Mouse (Mus musculus): ENCODE data around the gene Lman2l. TPM values are rescaled to one million over a fixed set of nuclear protein-coding genes. Genes with fewer than 3 reads are reported as not detected.

Lman2l gene
- polyA plus RNA-seq, 1 experiment from 2014 or later, result 33.7 TPM

DNA sequence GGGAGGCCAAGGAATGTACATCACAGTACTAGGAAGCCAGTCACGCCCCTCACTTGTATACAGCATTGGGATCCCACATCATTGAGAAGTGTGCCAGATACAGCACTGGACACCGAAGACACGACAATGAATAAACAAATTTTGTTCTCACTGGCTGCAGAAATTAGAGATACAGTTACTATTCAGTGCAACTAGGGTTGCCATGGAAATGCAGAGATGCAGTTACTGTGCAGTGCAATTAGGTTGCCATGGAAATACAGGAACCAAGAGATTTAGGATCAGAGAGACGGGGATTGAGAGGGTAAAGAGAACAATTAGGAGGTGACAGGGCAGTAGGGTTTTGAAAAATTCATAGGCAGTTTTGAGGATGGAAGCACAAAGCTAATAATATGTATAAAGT, 43.6 kb downstream of the Lman2l start:
- Histone ChIP-seq H3K36me3 (ENCODE audit: control insufficient read depth, insufficient read depth, low read length) (no peaks in the 10 kb centered on the region), H3K27me3 (ENCODE audit: control insufficient read depth, insufficient read depth, low read length) (no peaks in the 10 kb centered on the region), H3K9me3 (ENCODE audit: control insufficient read depth, low read length) (no peaks in the 10 kb centered on the region), H3K27ac (ENCODE audit: low read depth, low read length) (no peak overlapping the region), H3K4me1 (ENCODE audit: control insufficient read depth, insufficient read depth, low read length) (no peaks in the 10 kb centered on the region), H3K9ac (ENCODE audit: low read depth, low read length) (no peak overlapping the region), H3K4me3 (ENCODE audit: low read length) (no peak overlapping the region), H3K4me2 (replicated peaks; ENCODE audit: low read depth, low read length) (no peak overlapping the region)
- no peak for ATAC-seq (ENCODE audit: low FRiP score, low TSS enrichment)
- WGBS, result 75% methylated on average over 4 of the region's 4 CpGs

- Histone ChIP-seq H3K4me3 (ENCODE audit: low read length) (no peak overlapping the region), H3K36me3 (ENCODE audit: control insufficient read depth, insufficient read depth, low read length) (no peaks in the 10 kb centered on the region), H3K4me1 (ENCODE audit: control insufficient read depth, insufficient read depth, low read length) (no peaks in the 10 kb centered on the region), H3K9me3 (ENCODE audit: control insufficient read depth, low read length) (no peaks in the 10 kb centered on the region), H3K27me3 (ENCODE audit: control insufficient read depth, insufficient read depth, low read length) (no peaks in the 10 kb centered on the region), H3K4me2 (replicated peaks; ENCODE audit: low read depth, low read length) (no peak overlapping the region), H3K9ac (ENCODE audit: low read depth, low read length) (no peak overlapping the region), H3K27ac (ENCODE audit: low read depth, low read length) (no peak overlapping the region)
- 19% methylated on average over 6 of the region's 6 CpGs for WGBS
- ATAC-seq (ENCODE audit: low FRiP score, low TSS enrichment), result no peak
Observed at GRCm38 (mm10) chr1:36397041-36397440, 48.0 kb downstream of the Lman2l start.

GRCm38 (mm10) chr1:36379582-36379981, 65.5 kb downstream of the Lman2l start:
- ATAC-seq (ENCODE audit: low FRiP score, low TSS enrichment), result no peak
- 70% methylated on average over 4 of the region's 4 CpGs for WGBS
- H3K27me3 ChIP-seq (ENCODE audit: control insufficient read depth, insufficient read depth, low read length), result no peaks in the 10 kb centered on the region

DNA sequence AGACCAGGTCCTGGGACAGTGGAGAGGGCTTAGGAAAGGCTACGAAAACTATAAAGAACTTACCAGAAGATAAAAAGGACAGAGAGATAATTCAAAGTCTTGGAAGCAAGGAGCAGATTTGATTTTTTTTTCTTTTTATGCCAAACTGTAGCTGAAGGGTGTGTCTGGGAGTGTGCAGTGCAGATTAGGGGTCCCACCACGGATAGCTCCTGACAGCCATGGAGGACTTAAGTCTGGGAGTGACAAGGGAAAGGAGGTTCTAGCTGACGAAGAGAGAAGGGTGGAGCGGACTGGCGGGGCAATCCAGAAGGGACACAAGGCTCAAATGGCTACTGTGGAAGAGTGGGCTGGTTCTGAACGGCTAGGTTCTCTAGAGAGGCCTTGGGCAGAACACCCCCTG, 66.2 kb downstream of the Lman2l start:
- Histone ChIP-seq H3K9me3 (ENCODE audit: control insufficient read depth, low read length) (no peaks in the 10 kb centered on the region), H3K27me3 (ENCODE audit: control insufficient read depth, insufficient read depth, low read length) (no peaks in the 10 kb centered on the region), H3K36me3 (ENCODE audit: control insufficient read depth, insufficient read depth, low read length) (no peaks in the 10 kb centered on the region), H3K27ac (ENCODE audit: low read depth, low read length) (no peak overlapping the region), H3K4me2 (replicated peaks; ENCODE audit: low read depth, low read length) (no peak overlapping the region), H3K4me3 (ENCODE audit: low read length) (no peak overlapping the region), H3K4me1 (ENCODE audit: control insufficient read depth, insufficient read depth, low read length) (no peaks in the 10 kb centered on the region), H3K9ac (ENCODE audit: low read depth, low read length) (no peak overlapping the region)
- ATAC-seq (ENCODE audit: low FRiP score, low TSS enrichment), result no peak
- WGBS, result 73% methylated on average over 6 of the region's 6 CpGs

More at GRCm38 (mm10) chr1:36379582-36379981, 65.5 kb downstream of the Lman2l start:
- Histone ChIP-seq H3K4me3 (ENCODE audit: low read length) (no peak overlapping the region), H3K4me1 (ENCODE audit: control insufficient read depth, insufficient read depth, low read length) (no peaks in the 10 kb centered on the region), H3K9me3 (ENCODE audit: control insufficient read depth, low read length) (no peaks in the 10 kb centered on the region), H3K36me3 (ENCODE audit: control insufficient read depth, insufficient read depth, low read length) (no peaks in the 10 kb centered on the region), H3K27ac (ENCODE audit: low read depth, low read length) (no peak overlapping the region), H3K9ac (ENCODE audit: low read depth, low read length) (no peak overlapping the region), H3K4me2 (replicated peaks; ENCODE audit: low read depth, low read length) (no peak overlapping the region)

DNA sequence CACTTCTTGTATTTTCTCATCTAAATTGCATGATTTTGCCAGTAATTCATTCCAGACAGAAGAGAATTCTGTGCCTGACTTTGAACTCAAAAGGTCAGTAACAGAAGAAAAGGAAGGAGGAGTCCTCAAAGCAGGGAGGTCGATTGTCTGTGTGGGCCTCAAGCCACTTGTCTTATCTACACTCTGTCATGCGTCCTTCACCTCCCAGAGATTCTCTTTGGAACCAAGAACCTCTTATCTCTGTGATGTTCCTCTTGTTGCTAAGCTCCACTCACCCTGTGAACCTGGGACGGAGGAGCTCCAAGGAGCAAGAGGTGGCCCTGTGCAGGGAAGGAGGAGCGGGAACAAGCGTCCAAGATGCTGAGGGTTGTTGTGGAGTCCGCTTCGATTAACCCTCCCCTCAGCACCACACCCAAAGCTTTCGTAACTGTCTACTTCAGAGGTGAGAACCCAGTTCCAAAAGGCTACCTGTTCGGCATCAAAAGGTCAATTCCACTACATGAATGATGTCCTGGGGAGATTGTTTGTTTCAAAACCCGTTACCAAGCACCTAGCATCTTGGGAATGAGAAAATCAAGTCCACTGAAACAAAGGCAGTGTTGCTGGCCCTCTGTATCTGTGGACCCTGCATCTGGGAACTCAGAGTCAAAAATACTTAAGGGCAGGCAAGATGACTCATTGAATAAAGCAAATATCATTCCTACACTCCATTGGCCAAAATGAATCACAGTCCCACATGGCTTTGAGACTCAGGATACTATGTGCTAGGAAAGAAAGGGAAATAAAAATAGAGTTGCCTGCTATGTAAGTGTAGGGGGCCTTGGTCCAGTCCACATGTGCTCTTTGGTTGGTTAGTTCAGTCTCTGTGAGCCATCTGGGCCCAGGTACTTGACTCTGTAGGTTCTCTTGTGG, 72.9 kb downstream of the Lman2l start, which contains the start of gene Fer1l5:
Gene Fer1l5, plus strand, starts transcription at position 358 of the 912 bp plus-strand sequence.
- WGBS, result 81% methylated on average over 10 of the region's 10 CpGs
- H3K4me2 ChIP-seq (replicated peaks; ENCODE audit: low read depth, low read length), result no peak within 1 kb of the TSS

DNA sequence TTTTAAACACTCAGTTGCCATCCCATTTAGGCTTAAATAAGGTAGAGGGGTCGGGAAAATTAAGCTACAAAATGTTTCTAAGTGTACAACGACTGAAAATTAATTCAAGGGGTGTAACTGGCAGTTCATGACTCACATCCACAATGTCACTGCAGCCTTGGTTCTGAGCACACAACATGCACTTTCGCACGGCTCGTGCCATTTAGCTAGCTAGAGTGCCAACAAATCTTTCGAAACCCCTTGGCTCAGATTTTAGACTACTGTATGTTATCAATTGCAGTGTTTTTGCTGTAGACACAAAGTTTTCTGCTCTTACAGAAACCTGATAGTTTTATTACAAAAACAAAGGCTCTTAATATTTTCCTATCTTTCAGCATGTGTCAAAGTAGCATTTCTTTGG, 74.2 kb downstream of the Lman2l start:
- 87% methylated on average over 6 of the region's 6 CpGs for WGBS
- Histone ChIP-seq H3K9ac (ENCODE audit: low read depth, low read length) (no peak overlapping the region), H3K4me2 (replicated peaks; ENCODE audit: low read depth, low read length) (no peak overlapping the region), H3K27me3 (ENCODE audit: control insufficient read depth, insufficient read depth, low read length) (no peaks in the 10 kb centered on the region), H3K27ac (ENCODE audit: low read depth, low read length) (no peak overlapping the region), H3K36me3 (ENCODE audit: control insufficient read depth, insufficient read depth, low read length) (peaks cover under 1% of the 10 kb centered on the region; the same call in 1 of the 2 replicates), H3K9me3 (ENCODE audit: control insufficient read depth, low read length) (no peaks in the 10 kb centered on the region), H3K4me3 (ENCODE audit: low read length) (no peak overlapping the region), H3K4me1 (ENCODE audit: control insufficient read depth, insufficient read depth, low read length) (peaks cover 5% of the 10 kb centered on the region)
- no peak for ATAC-seq (ENCODE audit: low FRiP score, low TSS enrichment)

More for the DNA sequence above, 72.9 kb downstream of the Lman2l start, which contains the start of gene Fer1l5:
- Histone ChIP-seq H3K27me3 (ENCODE audit: control insufficient read depth, insufficient read depth, low read length) (no peaks in the 10 kb centered on the region), H3K27ac (ENCODE audit: low read depth, low read length) (no peak within 1 kb of the TSS), H3K4me3 (ENCODE audit: low read length) (no peak within 1 kb of the TSS), H3K9me3 (ENCODE audit: control insufficient read depth, low read length) (no peaks in the 10 kb centered on the region), H3K9ac (ENCODE audit: low read depth, low read length) (no peak within 1 kb of the TSS), H3K36me3 (ENCODE audit: control insufficient read depth, insufficient read depth, low read length) (no peaks in the 10 kb centered on the region), H3K4me1 (ENCODE audit: control insufficient read depth, insufficient read depth, low read length) (peaks cover 5% of the 10 kb centered on the region)
- ATAC-seq (ENCODE audit: low FRiP score, low TSS enrichment), result no peak

Other genes starting within 250 kb of the Lman2l start
- gene Uggt1, start 200.6 kb downstream of the Lman2l start, polyA plus RNA-seq (2014; fragmentation: Nextera tagmentation; extraction: Ambion mirVana), result 58.0 and 81.1 TPM in 2 replicates
- gene Neurl3, start 170.6 kb downstream of the Lman2l start, polyA plus RNA-seq (2014; fragmentation: Nextera tagmentation; extraction: Ambion mirVana), result 10.8 and 17.4 TPM in 2 replicates
- 2.3 and 4.5 TPM in 2 replicates for gene Arid5a, start 137.5 kb downstream of the Lman2l start, polyA plus RNA-seq (2014; fragmentation: Nextera tagmentation; extraction: Ambion mirVana)
- gene Kansl3, start 76.1 kb downstream of the Lman2l start, polyA plus RNA-seq (2014; fragmentation: Nextera tagmentation; extraction: Ambion mirVana), result 30.2 and 46.2 TPM in 2 replicates
- gene Fer1l5, start 73.0 kb downstream of the Lman2l start, polyA plus RNA-seq (2014; fragmentation: Nextera tagmentation; extraction: Ambion mirVana), result 0.43 and 0.65 TPM in 2 replicates
- 12.8 and 13.1 TPM in 2 replicates for gene Cnnm4, start 26.3 kb upstream of the Lman2l start, polyA plus RNA-seq (2014; fragmentation: Nextera tagmentation; extraction: Ambion mirVana)
- 5.7 and 7.5 TPM in 2 replicates for gene Cnnm3, start 66.6 kb upstream of the Lman2l start, polyA plus RNA-seq (2014; fragmentation: Nextera tagmentation; extraction: Ambion mirVana)
- 10.5 and 14.6 TPM in 2 replicates for gene Ankrd23, start 91.6 kb upstream of the Lman2l start, polyA plus RNA-seq (2014; fragmentation: Nextera tagmentation; extraction: Ambion mirVana)
- gene Gm42417, start 94.2 kb upstream of the Lman2l start, polyA plus RNA-seq (2014; fragmentation: Nextera tagmentation; extraction: Ambion mirVana), result 0.26 TPM in 1 of 2 replicates, not detected in the other
- 22.4 and 22.7 TPM in 2 replicates for gene Ankrd39, start 102.2 kb upstream of the Lman2l start, polyA plus RNA-seq (2014; fragmentation: Nextera tagmentation; extraction: Ambion mirVana)
- gene Sema4c, start 113.1 kb upstream of the Lman2l start, polyA plus RNA-seq (2014; fragmentation: Nextera tagmentation; extraction: Ambion mirVana), result 4.8 and 6.0 TPM in 2 replicates
- gene Fam178b, start 237.9 kb upstream of the Lman2l start, polyA plus RNA-seq (2014; fragmentation: Nextera tagmentation; extraction: Ambion mirVana), result 1.2 and 1.3 TPM in 2 replicates
- gene Cox5b, start 246.2 kb upstream of the Lman2l start, polyA plus RNA-seq (2014; fragmentation: Nextera tagmentation; extraction: Ambion mirVana), result 659 and 772 TPM in 2 replicates